In the genomic region with DNA sequence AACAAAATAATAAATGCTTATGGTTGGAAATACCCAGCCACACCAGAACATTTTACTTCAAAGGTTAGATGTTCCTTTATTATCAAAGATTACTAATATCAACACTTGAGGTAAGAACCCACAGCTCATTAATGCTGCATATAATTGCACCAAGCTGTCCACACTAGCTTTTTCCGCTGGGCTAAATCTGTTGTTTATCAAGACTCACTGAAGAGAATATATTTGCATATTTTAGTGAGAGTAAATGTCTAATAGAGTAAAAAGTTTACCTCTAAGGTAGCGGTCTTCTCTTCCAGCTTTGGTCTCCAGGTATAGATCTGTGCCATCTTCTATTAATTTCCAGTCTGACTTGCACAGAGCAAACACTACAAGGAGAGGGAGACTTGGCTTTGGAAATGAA, we compare ENCODE assay signal across 18 mouse cellular contexts.
DNase-seq lines count a peak whose midpoint lies in the region; ATAC-seq and TF ChIP-seq lines count a peak whose summit lies in the region.
"Had no signal": no experiment of that assay in that cellular context is flagged by ENCODE, and none has a peak within 500 bp of the region (broad histone marks: within the 10 kb centered on the region; RNA-seq: fewer than 3 reads in every experiment).

No protein-coding gene starts in this region.

- no peak overlapping the region for H3K4me2 ChIP-seq in forebrain, embryonic 12.5 days
- no peak overlapping the region for H3K4me2 ChIP-seq in forebrain, postnatal 0 days (ENCODE audit: low read depth)
- H3K4me2 ChIP-seq in lung, embryonic 14.5 days: no peak overlapping the region
- H3K4me2 ChIP-seq: heart, embryonic 11.5 days; heart, embryonic 15.5 days; hindbrain, embryonic 13.5 days had no signal

- H3K9me3 ChIP-seq in forebrain, embryonic 12.5 days: no peaks in the 10 kb centered on the region
- no peaks in the 10 kb centered on the region for H3K9me3 ChIP-seq in forebrain, postnatal 0 days (ENCODE audit: low read length)
- H3K9me3 ChIP-seq in lung, embryonic 14.5 days (ENCODE audit: low read depth, low read length): no peaks in the 10 kb centered on the region
- H3K9me3 ChIP-seq: embryonic facial prominence, embryonic 10.5 days; G1E; heart, embryonic 15.5 days; hindbrain, embryonic 13.5 days had no signal

- DNase-seq in forebrain, postnatal 0 days: no peak
- DNase-seq in lung, embryonic 14.5 days: no peak
- DNase-seq in lung, adult 2 months: no peak
- DNase-seq in retina, postnatal 1 day: peak; percentile 59
- DNase-seq in retina, embryonic 14.5 days (ENCODE audit: low spot score): no peak
- DNase-seq in cerebellum, adult 9-11 months: no peak
- DNase-seq: B cell, adult 2 months; cerebellum, adult 11-12 months; gastrocnemius, postnatal 14 days; heart, adult 2 months had no signal

- 0 out of 2 replicates have a peak overlapping the region, but pooled peaks have one; percentile 2 for H3K27ac ChIP-seq in forebrain, embryonic 12.5 days
- H3K27ac ChIP-seq in forebrain, postnatal 0 days (ENCODE audit: low read depth, low read length): no peak overlapping the region
- H3K27ac ChIP-seq in lung, embryonic 14.5 days (ENCODE audit: low read depth): peak overlapping the region; percentile 59; the same call in 1 of the 2 replicates
- H3K27ac ChIP-seq: embryonic facial prominence, embryonic 10.5 days; heart, adult 2 months; heart, embryonic 15.5 days; hindbrain, embryonic 13.5 days; hindbrain, postnatal 0 days had no signal

- TF ChIP-seq POLR2A in lung, adult 2 months (IDR thresholded peaks at IDR 0.05; ENCODE audit: borderline replicate concordance, extremely low read depth, low read depth, low read length): no peak

- no peaks in the 10 kb centered on the region for H3K36me3 ChIP-seq in forebrain, embryonic 12.5 days (replicated peaks)
- H3K36me3 ChIP-seq in forebrain, postnatal 0 days (ENCODE audit: insufficient read depth): no peaks in the 10 kb centered on the region
- no peaks in the 10 kb centered on the region for H3K36me3 ChIP-seq in lung, embryonic 14.5 days (ENCODE audit: insufficient read depth)
- H3K36me3 ChIP-seq: embryonic facial prominence, embryonic 10.5 days; G1E; heart, embryonic 15.5 days; hindbrain, embryonic 13.5 days had no signal

- peaks cover 40% of the 10 kb centered on the region for H3K4me1 ChIP-seq in forebrain, embryonic 12.5 days
- peaks cover 16% of the 10 kb centered on the region for H3K4me1 ChIP-seq in forebrain, postnatal 0 days (ENCODE audit: insufficient read depth)
- H3K4me1 ChIP-seq in lung, embryonic 14.5 days (ENCODE audit: insufficient read depth): peaks cover 5% of the 10 kb centered on the region
- H3K4me1 ChIP-seq in lung, adult 2 months (ENCODE audit: control insufficient read depth, insufficient read depth, low read length): no peaks in the 10 kb centered on the region

- WGBS in forebrain, embryonic 12.5 days: 33% methylated on average over 2 of the region's 2 CpGs
- 23% methylated on average over 2 of the region's 2 CpGs for WGBS in forebrain, postnatal 0 days
- 69% methylated on average over 2 of the region's 2 CpGs for WGBS in lung, embryonic 14.5 days
- 84% methylated on average over 2 of the region's 2 CpGs for WGBS in lung, adult 2 months

- H3K27me3 ChIP-seq in forebrain, embryonic 12.5 days: peaks cover 3% of the 10 kb centered on the region; the same call in 1 of the 2 replicates
- no peaks in the 10 kb centered on the region for H3K27me3 ChIP-seq in forebrain, postnatal 0 days (ENCODE audit: insufficient read depth, low read length)
- no peaks in the 10 kb centered on the region for H3K27me3 ChIP-seq in lung, embryonic 14.5 days (ENCODE audit: insufficient read depth, low read length)
- H3K27me3 ChIP-seq: heart, embryonic 15.5 days had no signal

- no peak overlapping the region for H3K9ac ChIP-seq in forebrain, embryonic 12.5 days
- H3K9ac ChIP-seq in forebrain, postnatal 0 days: no peak overlapping the region
- H3K9ac ChIP-seq in lung, embryonic 14.5 days: no peak overlapping the region
- H3K9ac ChIP-seq: heart, embryonic 15.5 days; hindbrain, embryonic 13.5 days had no signal

- H3K4me3 ChIP-seq in forebrain, embryonic 12.5 days (replicated peaks): no peak overlapping the region
- H3K4me3 ChIP-seq in forebrain, postnatal 0 days (ENCODE audit: low read depth, low read length): no peak overlapping the region
- H3K4me3 ChIP-seq in lung, embryonic 14.5 days (ENCODE audit: low read depth, low read length): no peak overlapping the region
- no peak overlapping the region for H3K4me3 ChIP-seq in lung, adult 2 months (replicated peaks; ENCODE audit: extremely low read depth, low read depth, low read length)
- H3K4me3 ChIP-seq: embryonic facial prominence, embryonic 10.5 days; heart, adult 2 months; heart, embryonic 15.5 days; hindbrain, embryonic 13.5 days had no signal

- ATAC-seq in forebrain, embryonic 12.5 days (ENCODE audit: low FRiP score): no peak; the same call in 1 of the 2 replicates
- no peak for ATAC-seq in forebrain, postnatal 0 days
- ATAC-seq in lung, embryonic 14.5 days (ENCODE audit: insufficient read depth): no peak
- ATAC-seq: CD4-positive, CD25-positive, alpha-beta regulatory T cell, adult 4 months; hindbrain, postnatal 0 days had no signal

- no peak for TF ChIP-seq CTCF in forebrain, postnatal 0 days (IDR thresholded peaks at IDR 0.05; ENCODE audit: low read depth)
- no peak for TF ChIP-seq CTCF in lung, embryonic 14.5 days (IDR thresholded peaks at IDR 0.05; ENCODE audit: low read depth)
- TF ChIP-seq CTCF in lung, adult 2 months (IDR thresholded peaks at IDR 0.05; ENCODE audit: insufficient read depth, low read length): no peak
